Mouse (Mus musculus) limb, embryonic 13.5 days (tissue): ENCODE data around the gene Hist1h3c. TPM values are rescaled to one million over a fixed set of nuclear protein-coding genes. Genes with fewer than 3 reads are reported as not detected.
"Not testable (repeated sequence)": the region's sequence is repeated elsewhere in the genome, so short reads cannot be mapped to it uniquely, and the experiment has no call there.

ENCODE experiments used
- ATAC-seq: fragments of 200-750 bp; cut with Nextera tagmentation; 2 replicates; pipeline ENCODE4 v1.8.0; 2017; ENCODE audit warnings: low read depth, moderate number of reproducible peaks, moderate TSS enrichment; ENCODE audit not compliant: low FRiP score
- H3K27ac ChIP-seq: fragments of 300-500 bp; sonication (generic); 2 replicates; pipeline ENCODE4 v1.5.1; 2015; ENCODE audit warnings: inconsistent platforms, mild to moderate bottlenecking, moderate library complexity
- H3K27me3 ChIP-seq: fragments of 300-500 bp; sonication (generic); 2 replicates; pipeline ENCODE4 v1.6.1; 2015; ENCODE audit warnings: mild to moderate bottlenecking, inconsistent platforms
- H3K36me3 ChIP-seq: fragments of 300-500 bp; sonication (generic); 2 replicates; pipeline ENCODE4 v1.6.1; 2015; ENCODE audit warnings: inconsistent platforms, mild to moderate bottlenecking, moderate library complexity
- H3K4me1 ChIP-seq: fragments of 300-500 bp; sonication (generic); 2 replicates; pipeline ENCODE4 v1.6.1; 2015; ENCODE audit warnings: inconsistent platforms
- H3K4me2 ChIP-seq: fragments of 300-500 bp; sonication (generic); replicated peaks from 2 replicates; pipeline ENCODE4 v1.6.1; 2015; ENCODE audit warnings: inconsistent platforms, mild to moderate bottlenecking, moderate library complexity
- H3K4me3 ChIP-seq: fragments of 300-500 bp; sonication (generic); 2 replicates; pipeline ENCODE4 v1.5.1; 2015; ENCODE audit warnings: moderate library complexity, mild to moderate bottlenecking, inconsistent platforms
- H3K9ac ChIP-seq: fragments of 300-500 bp; sonication (generic); 2 replicates; pipeline ENCODE4 v1.6.1; 2015; ENCODE audit warnings: mild to moderate bottlenecking, inconsistent platforms
- H3K9me3 ChIP-seq: fragments of 300-500 bp; sonication (generic); 2 replicates; pipeline ENCODE4 v1.6.1; 2016; ENCODE audit warnings: inconsistent platforms
- WGBS: fragments of 180-500 bp; shearing (Covaris S2); methylation state at CpG from one replicate; pipeline ENCODE4 v1.1.7; 2015; 5-methylcytosine and 5-hydroxymethylcytosine counted together
- polyA plus RNA-seq: library from polyadenylated mRNA; unstranded; fragments of >200 nt; fragmentation: Nextera tagmentation; extraction: Ambion mirVana; gene quantifications from 2 replicates; pipeline ENCODE4 v1.2.1, GENCODE M21; 2015

Hist1h3c gene
- polyA plus RNA-seq, 1 experiment from 2014 or later, result 20.6 TPM

- Histone ChIP-seq H3K4me3 (0 out of 2 replicates have a peak overlapping the region, but pooled peaks have one; percentile 12), H3K27ac (peak overlapping the region; percentile 76; the same call in 1 of the 2 replicates), H3K4me1 (peaks cover 23% of the 10 kb centered on the region), H3K27me3 (no peaks in the 10 kb centered on the region), H3K4me2 (peak overlapping the region; percentile 65), H3K9me3 (no peaks in the 10 kb centered on the region), H3K9ac (peak overlapping the region; percentile 65; the same call in 1 of the 2 replicates), H3K36me3 (no peaks in the 10 kb centered on the region)
- no peak for ATAC-seq
- WGBS, result 56% methylated on average over 4 of the region's 4 CpGs
These were observed 8.1 kb upstream of the Hist1h3c start for GRCm38 (mm10) chr13:23753314-23754078.

- Histone ChIP-seq H3K9me3 (no peaks in the 10 kb centered on the region), H3K4me2 (peak overlapping the region; percentile 65), H3K27me3 (no peaks in the 10 kb centered on the region), H3K4me1 (peaks cover 27% of the 10 kb centered on the region), H3K27ac (peak overlapping the region; percentile 76), H3K9ac (peak overlapping the region; percentile 65), H3K36me3 (no peaks in the 10 kb centered on the region), H3K4me3 (peak overlapping the region; percentile 42)
- 4% methylated on average over 6 of the region's 6 CpGs for WGBS
- ATAC-seq, result no peak
These were observed 7.4 kb upstream of the Hist1h3c start for GRCm38 (mm10) chr13:23752742-23753172.

- H3K36me3 ChIP-seq, H3K9me3 ChIP-seq, H3K27me3 ChIP-seq: not testable (repeated sequence)
- 0% methylated on average over 21 of the region's 47 CpGs for WGBS
- peak within 1 kb of the TSS; percentile 48 for H3K4me3 ChIP-seq
- ATAC-seq, result peak; percentile 90
- peak within 1 kb of the TSS; percentile 96 for H3K27ac ChIP-seq
- peak within 1 kb of the TSS; percentile 69 for H3K9ac ChIP-seq
- peaks cover 27% of the 10 kb centered on the region for H3K4me1 ChIP-seq
- H3K4me2 ChIP-seq, result peak within 1 kb of the TSS; percentile 65
These were observed 6.8 kb upstream of the Hist1h3c start, which contains the start of gene Hist1h3b for GRCm38 (mm10) chr13:23752067-23752741. Hist1h3b (plus strand) TSS chr13:23752267.

- peaks cover 29% of the 10 kb centered on the region for H3K4me1 ChIP-seq
- no peaks in the 10 kb centered on the region for H3K27me3 ChIP-seq
- H3K4me3 ChIP-seq, result peak overlapping the region; percentile 48
- peak overlapping the region; percentile 96 for H3K27ac ChIP-seq
- no peak for ATAC-seq
- H3K36me3 ChIP-seq, result no peaks in the 10 kb centered on the region
- H3K9ac ChIP-seq, result peak overlapping the region; percentile 69
- WGBS, result under 1% methylated on average over 11 of the region's 11 CpGs
- peak overlapping the region; percentile 65 for H3K4me2 ChIP-seq
- H3K9me3 ChIP-seq, result no peaks in the 10 kb centered on the region
These were observed 6.1 kb upstream of the Hist1h3c start for GRCm38 (mm10) chr13:23751478-23751956.

GRCm38 (mm10) chr13:23750839-23751477 lies 5.6 kb upstream of the Hist1h3c start, which contains the start of gene Hist1h2ab:
Hist1h2ab (plus strand) TSS chr13:23751126.
- ATAC-seq, result peak; percentile 54

GRCm38 (mm10) chr13:23749563-23750121 lies 4.2 kb upstream of the Hist1h3c start:
- Histone ChIP-seq H3K36me3 (no peaks in the 10 kb centered on the region), H3K4me2 (no peak overlapping the region), H3K27ac (peak overlapping the region; percentile 84), H3K9ac (no peak overlapping the region), H3K9me3 (no peaks in the 10 kb centered on the region), H3K4me1 (peaks cover 30% of the 10 kb centered on the region), H3K27me3 (no peaks in the 10 kb centered on the region), H3K4me3 (no peak overlapping the region)
- ATAC-seq, result no peak
- WGBS, result 93% methylated on average over 5 of the region's 5 CpGs

More at GRCm38 (mm10) chr13:23750839-23751477, 5.6 kb upstream of the Hist1h3c start, which contains the start of gene Hist1h2ab:
- not testable (repeated sequence) for H3K36me3 ChIP-seq, H3K9me3 ChIP-seq, H3K27me3 ChIP-seq
- Histone ChIP-seq H3K4me3 (peak within 1 kb of the TSS; percentile 48), H3K27ac (peak within 1 kb of the TSS; percentile 96), H3K4me2 (peak within 1 kb of the TSS; percentile 65), H3K9ac (peak within 1 kb of the TSS; percentile 69), H3K4me1 (peaks cover 29% of the 10 kb centered on the region)
- under 1% methylated on average over 32 of the region's 47 CpGs for WGBS

- Histone ChIP-seq H3K9ac (peak overlapping the region; percentile 68), H3K4me2 (peak overlapping the region; percentile 69), H3K4me1 (peaks cover 29% of the 10 kb centered on the region), H3K27me3 (no peaks in the 10 kb centered on the region), H3K4me3 (peak overlapping the region; percentile 49; the same call in 1 of the 2 replicates), H3K9me3 (no peaks in the 10 kb centered on the region), H3K27ac (peak overlapping the region; percentile 99), H3K36me3 (no peaks in the 10 kb centered on the region)
- WGBS, result 9% methylated on average over 4 of the region's 4 CpGs
- ATAC-seq, result no peak
These were observed 2.5 kb upstream of the Hist1h3c start for GRCm38 (mm10) chr13:23747892-23748288.

- Histone ChIP-seq H3K36me3 (no peaks in the 10 kb centered on the region), H3K4me3 (peak overlapping the region; percentile 49), H3K4me1 (peaks cover 25% of the 10 kb centered on the region), H3K9me3 (no peaks in the 10 kb centered on the region), H3K27me3 (no peaks in the 10 kb centered on the region), H3K27ac (peak overlapping the region; percentile 99), H3K9ac (peak overlapping the region; percentile 68), H3K4me2 (peak overlapping the region; percentile 69)
- 3% methylated on average over 13 of the region's 13 CpGs for WGBS
- ATAC-seq, result no peak
These were observed 1.9 kb upstream of the Hist1h3c start for GRCm38 (mm10) chr13:23747081-23747891.

- under 1% methylated on average over 44 of the region's 58 CpGs for WGBS
- H3K9me3 ChIP-seq, H3K27me3 ChIP-seq, H3K36me3 ChIP-seq: not testable (repeated sequence)
- Histone ChIP-seq H3K9ac (peak within 1 kb of the TSS; percentile 73), H3K27ac (peak within 1 kb of the TSS; percentile 99), H3K4me1 (peaks cover 25% of the 10 kb centered on the region), H3K4me3 (peak within 1 kb of the TSS; percentile 49), H3K4me2 (peak within 1 kb of the TSS; percentile 69)
- ATAC-seq, result peak; percentile 93
These were observed 1.0 kb upstream of the Hist1h3c start, which contains the start of gene Hist1h2bb for GRCm38 (mm10) chr13:23746201-23747080. Hist1h2bb (plus strand) TSS chr13:23746734.
